Mouse (Mus musculus) midbrain, embryonic 11.5 days (tissue): ENCODE results near the gene Cse1l. TPM values are rescaled to one million over a fixed set of nuclear protein-coding genes. Genes with fewer than 3 reads are reported as not detected.

ENCODE experiments used
- ATAC-seq: fragments of 200-750 bp; cut with Nextera tagmentation; 2 replicates; pipeline ENCODE4 v1.8.0; 2017; ENCODE audit warnings: moderate TSS enrichment, moderate library complexity; ENCODE audit not compliant: low FRiP score
- DNase-seq: peaks from one replicate; pipeline ENCODE4 v3.0.0; 2015; ENCODE audit warnings: low spot score; ENCODE audit errors: missing footprints
- H3K27ac ChIP-seq: fragments of 300-500 bp; sonication (generic); 2 replicates; pipeline ENCODE4 v1.5.1; 2014; ENCODE audit warnings: low read depth, low read length
- H3K27me3 ChIP-seq: fragments of 300-500 bp; sonication (generic); 2 replicates; pipeline ENCODE4 v1.6.1; 2014; ENCODE audit warnings: mild to moderate bottlenecking, low read length, moderate library complexity, mixed read lengths; ENCODE audit not compliant: control insufficient read depth, insufficient read depth
- H3K36me3 ChIP-seq: fragments of 300-500 bp; sonication (generic); 2 replicates; pipeline ENCODE4 v1.6.1; 2014; ENCODE audit warnings: mild to moderate bottlenecking, low read length, moderate library complexity, mixed read lengths; ENCODE audit not compliant: control insufficient read depth, insufficient read depth
- H3K4me1 ChIP-seq: fragments of 300-500 bp; sonication (generic); 2 replicates; pipeline ENCODE4 v1.6.1; 2014; ENCODE audit warnings: low read length; ENCODE audit not compliant: control insufficient read depth, insufficient read depth
- H3K4me2 ChIP-seq: fragments of 300-500 bp; sonication (generic); 2 replicates; pipeline ENCODE4 v1.6.1; 2014; ENCODE audit warnings: mild to moderate bottlenecking, moderate library complexity
- H3K4me3 ChIP-seq: fragments of 300-500 bp; sonication (generic); 2 replicates; pipeline ENCODE4 v1.5.1; 2014; ENCODE audit warnings: low read depth, low read length
- H3K9ac ChIP-seq: fragments of 300-500 bp; sonication (generic); 2 replicates; pipeline ENCODE4 v1.6.1; 2014; ENCODE audit warnings: low read length
- H3K9me3 ChIP-seq: fragments of 300-500 bp; sonication (generic); 2 replicates; pipeline ENCODE4 v1.6.1; 2016; ENCODE audit warnings: low read length; ENCODE audit not compliant: control insufficient read depth
- WGBS: fragments of 180-500 bp; shearing (Covaris S2); extraction: QIAGEN DNeasy Blood & Tissue Kit; methylation state at CpG from one replicate; pipeline ENCODE4 v1.1.7; 2014; 5-methylcytosine and 5-hydroxymethylcytosine counted together
- polyA plus RNA-seq: library from polyadenylated mRNA; unstranded; fragments of >200 nt; fragmentation: Nextera tagmentation; extraction: Ambion mirVana; gene quantifications from 2 replicates; pipeline ENCODE4 v1.2.1, GENCODE M21; 2014

Gene Cse1l
- polyA plus RNA-seq, 1 experiment from 2014 or later = 231 TPM

DNA sequence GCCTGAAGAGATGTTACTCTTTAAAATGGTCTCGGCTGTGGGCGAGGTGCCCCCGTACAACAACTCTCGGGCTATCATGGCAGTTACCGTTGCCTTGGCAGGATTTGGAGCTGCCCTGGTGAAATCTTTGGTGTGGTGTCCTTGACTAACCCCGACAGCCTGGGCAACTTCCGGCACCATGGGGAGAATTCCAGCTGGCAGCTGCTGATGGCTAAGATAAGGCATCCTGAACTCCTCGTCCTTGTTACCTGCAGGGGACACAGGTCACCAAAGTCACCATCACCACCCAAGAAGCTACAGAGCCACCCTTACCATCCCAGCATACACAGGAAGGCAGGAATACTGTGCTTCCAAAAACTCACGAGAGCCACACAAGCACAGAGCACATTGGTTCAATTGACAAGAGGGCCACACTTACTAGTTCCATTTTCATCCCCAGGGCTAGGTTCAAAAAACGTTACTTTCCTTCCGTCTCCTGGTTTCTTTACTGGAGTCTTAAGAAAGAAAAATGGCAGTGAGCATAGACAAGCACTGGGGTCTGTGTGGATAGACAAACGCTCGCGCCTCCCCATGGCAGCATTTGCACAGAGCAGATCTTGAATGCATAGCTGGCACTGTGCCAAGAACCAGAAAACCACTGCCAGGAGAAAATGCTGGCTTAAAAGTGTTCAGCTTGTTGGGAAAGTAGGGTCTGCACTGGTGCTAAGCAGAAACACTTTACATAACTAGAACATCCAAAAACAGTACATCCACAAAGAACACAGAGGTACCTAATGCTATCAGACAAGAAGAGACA lies 45.2 kb downstream of the Cse1l start:
- ATAC-seq (no peak), DNase-seq (no peak)
- WGBS = 90% methylated on average over 14 of the region's 14 CpGs
- H3K9ac ChIP-seq = no peak overlapping the region
- no peaks in the 10 kb centered on the region for H3K4me1 ChIP-seq
- H3K4me3 ChIP-seq = no peak overlapping the region
- H3K27me3 ChIP-seq = no peaks in the 10 kb centered on the region
- no peaks in the 10 kb centered on the region for H3K9me3 ChIP-seq
- no peak overlapping the region for H3K4me2 ChIP-seq
- H3K36me3 ChIP-seq = peaks cover 45% of the 10 kb centered on the region
- no peak overlapping the region for H3K27ac ChIP-seq

DNA sequence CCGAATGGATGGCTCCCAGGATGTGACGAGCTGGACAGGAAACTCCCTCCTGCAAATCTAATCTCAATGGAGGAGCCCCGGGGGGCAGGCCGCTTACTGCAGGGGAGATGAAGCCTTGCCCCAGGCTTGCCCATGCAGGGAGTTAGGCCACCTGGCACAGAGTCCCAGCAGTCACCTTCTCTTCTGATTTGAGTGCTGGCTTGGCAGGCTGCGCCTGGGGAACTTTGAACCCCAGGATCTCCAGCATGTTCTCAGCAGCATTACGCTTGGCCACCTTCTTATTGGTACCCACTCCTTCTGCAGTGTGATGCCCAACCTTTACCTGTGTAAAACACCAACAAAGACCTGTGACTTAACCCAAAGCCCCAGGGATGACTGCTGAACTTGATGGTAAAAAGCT lies 46.3 kb downstream of the Cse1l start:
- no peak for ATAC-seq
- peaks cover 40% of the 10 kb centered on the region for H3K36me3 ChIP-seq
- 86% methylated on average over 6 of the region's 6 CpGs for WGBS

DNA sequence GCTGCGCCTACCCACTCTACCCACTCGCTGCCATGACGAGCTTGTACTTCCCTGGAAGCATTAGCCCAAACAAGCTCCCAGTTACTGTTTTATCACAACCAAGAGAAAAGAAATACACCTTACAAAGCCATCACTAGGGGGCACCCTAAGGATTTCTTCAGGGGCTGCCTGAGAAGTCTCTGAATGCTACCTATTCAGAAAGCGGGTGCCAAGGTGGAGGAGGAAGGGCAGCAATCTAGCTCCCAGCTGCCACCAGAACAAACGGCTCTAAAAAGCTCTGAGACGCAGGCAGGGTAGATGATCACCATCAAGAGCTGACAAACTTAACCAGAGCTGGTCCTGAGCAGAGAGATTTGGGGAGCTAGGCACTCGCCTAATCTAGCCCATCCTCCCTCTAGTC lies 51.0 kb downstream of the Cse1l start:
- Histone ChIP-seq H3K9me3 (no peaks in the 10 kb centered on the region), H3K27me3 (no peaks in the 10 kb centered on the region), H3K4me1 (no peaks in the 10 kb centered on the region), H3K27ac (no peak overlapping the region), H3K4me3 (no peak overlapping the region), H3K4me2 (no peak overlapping the region), H3K9ac (no peak overlapping the region), H3K36me3 (peaks cover 12% of the 10 kb centered on the region; the same call in 1 of the 2 replicates)
- ATAC-seq = no peak
- DNase-seq = no peak
- 63% methylated on average over 7 of the region's 7 CpGs for WGBS

More for the DNA sequence above, 46.3 kb downstream of the Cse1l start:
- H3K27me3 ChIP-seq = no peaks in the 10 kb centered on the region
- no peaks in the 10 kb centered on the region for H3K9me3 ChIP-seq
- H3K4me1 ChIP-seq = no peaks in the 10 kb centered on the region
- no peak overlapping the region for H3K4me3 ChIP-seq
- DNase-seq = no peak
- H3K9ac ChIP-seq = no peak overlapping the region
- no peak overlapping the region for H3K27ac ChIP-seq
- H3K4me2 ChIP-seq = no peak overlapping the region

DNA sequence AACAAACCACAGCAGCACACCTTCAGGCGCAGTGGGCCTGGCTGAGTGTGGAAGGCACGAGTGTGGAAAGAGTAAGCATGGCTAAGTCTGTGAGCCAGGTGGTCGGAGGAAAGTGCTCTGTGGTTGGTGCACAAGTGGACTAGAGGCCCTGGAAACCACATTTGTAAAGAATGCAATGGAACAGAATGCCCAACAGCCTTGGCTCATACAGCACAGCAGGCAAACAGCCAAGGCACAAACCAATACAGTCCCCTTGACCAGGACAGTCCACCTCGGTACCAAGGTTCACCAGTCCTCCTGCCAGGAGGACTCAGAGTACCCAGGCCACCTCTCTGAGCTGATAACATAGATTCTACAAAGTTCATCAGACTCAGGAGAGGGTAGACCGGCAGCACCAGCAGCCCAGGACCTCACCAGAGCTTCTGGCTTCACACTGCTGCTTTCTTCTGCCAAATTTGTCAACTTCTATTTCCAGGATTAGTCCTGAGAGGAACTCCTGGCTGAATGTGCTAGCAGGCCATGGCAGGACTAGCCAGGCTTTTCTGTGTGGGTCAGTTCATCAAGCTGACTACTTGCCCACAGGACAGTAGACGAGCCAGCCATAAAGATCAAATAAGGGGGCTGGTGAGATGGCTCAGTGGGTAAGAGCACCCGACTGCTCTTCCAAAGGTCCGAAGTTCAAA lies 54.9 kb downstream of the Cse1l start:
- H3K4me1 ChIP-seq = no peaks in the 10 kb centered on the region
- H3K4me3 ChIP-seq = no peak overlapping the region
- DNase-seq = no peak
- WGBS = 92% methylated on average over 8 of the region's 8 CpGs
- H3K4me2 ChIP-seq = no peak overlapping the region
- H3K27ac ChIP-seq = no peak overlapping the region
- no peak for ATAC-seq
- H3K9ac ChIP-seq = no peak overlapping the region
- no peaks in the 10 kb centered on the region for H3K9me3 ChIP-seq
- no peaks in the 10 kb centered on the region for H3K27me3 ChIP-seq
- peaks cover 5% of the 10 kb centered on the region; the same call in 1 of the 2 replicates for H3K36me3 ChIP-seq

DNA sequence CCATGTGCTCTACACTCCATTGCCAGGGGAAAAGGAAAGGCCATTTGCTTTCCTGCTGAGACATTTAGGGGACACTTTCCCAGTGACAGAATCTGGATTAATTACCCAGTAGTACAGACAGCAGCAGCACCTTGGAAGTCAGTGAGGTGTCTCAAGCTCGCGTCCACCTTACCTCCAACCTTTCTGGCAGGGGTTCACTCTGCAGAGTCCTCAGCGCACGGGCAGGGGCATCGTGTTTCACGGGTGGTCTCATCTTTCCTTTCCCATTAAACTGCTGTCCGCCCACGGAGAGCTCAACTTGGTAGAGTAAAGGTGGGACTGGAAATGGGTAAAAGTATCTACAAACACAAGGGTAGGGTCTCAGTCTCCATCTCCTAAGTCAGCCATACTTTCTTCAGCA lies 57.4 kb downstream of the Cse1l start:
- DNase-seq (no peak), ATAC-seq (no peak)
- Histone ChIP-seq H3K4me2 (no peak overlapping the region), H3K27me3 (no peaks in the 10 kb centered on the region), H3K9me3 (no peaks in the 10 kb centered on the region), H3K9ac (no peak overlapping the region), H3K36me3 (peaks cover 5% of the 10 kb centered on the region; the same call in 1 of the 2 replicates), H3K27ac (no peak overlapping the region), H3K4me1 (no peaks in the 10 kb centered on the region), H3K4me3 (no peak overlapping the region)
- 89% methylated on average over 8 of the region's 8 CpGs for WGBS

DNA sequence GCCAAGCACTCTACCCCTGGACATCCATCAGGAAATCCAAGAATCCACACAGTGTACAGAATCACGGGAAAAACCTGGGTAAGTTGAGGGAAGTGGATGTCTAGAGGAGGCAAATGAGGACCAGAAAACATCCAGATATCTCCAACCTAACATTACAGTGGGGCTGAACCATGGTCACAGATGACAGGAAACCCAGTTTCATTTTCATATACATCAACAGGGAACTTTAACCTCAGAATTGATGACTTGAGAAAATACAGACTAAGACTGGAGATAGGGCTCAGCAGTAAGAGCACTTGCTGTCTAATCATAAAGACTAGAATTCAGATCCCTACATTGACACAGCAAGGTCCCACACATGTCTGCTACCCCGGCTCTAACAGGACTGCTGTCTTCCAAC lies 58.9 kb downstream of the Cse1l start:
- DNase-seq (no peak), ATAC-seq (no peak)
- no peak overlapping the region for H3K4me3 ChIP-seq
- H3K27ac ChIP-seq = no peak overlapping the region
- H3K36me3 ChIP-seq = no peaks in the 10 kb centered on the region
- no peak overlapping the region for H3K4me2 ChIP-seq
- WGBS = 84% methylated on average over 2 of the region's 2 CpGs
- H3K9ac ChIP-seq = no peak overlapping the region
- H3K9me3 ChIP-seq = no peaks in the 10 kb centered on the region
- no peaks in the 10 kb centered on the region for H3K4me1 ChIP-seq
- H3K27me3 ChIP-seq = no peaks in the 10 kb centered on the region

DNA sequence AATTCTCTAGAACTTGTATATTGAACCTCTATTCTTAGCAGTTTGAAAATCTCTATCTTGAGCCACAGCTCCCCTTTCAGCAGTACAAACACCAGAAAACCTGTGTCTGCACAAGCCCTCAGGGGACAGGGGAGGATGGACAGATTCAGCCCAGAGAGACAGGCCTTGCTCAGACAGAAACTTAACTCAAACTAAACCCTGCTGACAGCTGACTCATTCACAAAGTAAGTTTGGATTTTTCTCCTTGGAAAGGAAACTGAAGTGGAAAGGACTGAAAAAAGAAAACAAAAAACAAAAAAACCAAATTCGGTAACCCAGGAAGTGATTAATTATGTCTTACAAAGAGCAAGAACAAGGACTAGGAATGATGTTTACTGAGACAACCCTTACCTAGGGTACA lies 67.3 kb downstream of the Cse1l start:
- Histone ChIP-seq H3K36me3 (no peaks in the 10 kb centered on the region), H3K4me1 (no peaks in the 10 kb centered on the region), H3K4me3 (no peak overlapping the region), H3K9me3 (no peaks in the 10 kb centered on the region), H3K4me2 (no peak overlapping the region), H3K9ac (no peak overlapping the region), H3K27me3 (no peaks in the 10 kb centered on the region), H3K27ac (no peak overlapping the region)
- WGBS = 87% methylated on average over 1 of the region's 1 CpGs
- DNase-seq (no peak), ATAC-seq (no peak)

DNA sequence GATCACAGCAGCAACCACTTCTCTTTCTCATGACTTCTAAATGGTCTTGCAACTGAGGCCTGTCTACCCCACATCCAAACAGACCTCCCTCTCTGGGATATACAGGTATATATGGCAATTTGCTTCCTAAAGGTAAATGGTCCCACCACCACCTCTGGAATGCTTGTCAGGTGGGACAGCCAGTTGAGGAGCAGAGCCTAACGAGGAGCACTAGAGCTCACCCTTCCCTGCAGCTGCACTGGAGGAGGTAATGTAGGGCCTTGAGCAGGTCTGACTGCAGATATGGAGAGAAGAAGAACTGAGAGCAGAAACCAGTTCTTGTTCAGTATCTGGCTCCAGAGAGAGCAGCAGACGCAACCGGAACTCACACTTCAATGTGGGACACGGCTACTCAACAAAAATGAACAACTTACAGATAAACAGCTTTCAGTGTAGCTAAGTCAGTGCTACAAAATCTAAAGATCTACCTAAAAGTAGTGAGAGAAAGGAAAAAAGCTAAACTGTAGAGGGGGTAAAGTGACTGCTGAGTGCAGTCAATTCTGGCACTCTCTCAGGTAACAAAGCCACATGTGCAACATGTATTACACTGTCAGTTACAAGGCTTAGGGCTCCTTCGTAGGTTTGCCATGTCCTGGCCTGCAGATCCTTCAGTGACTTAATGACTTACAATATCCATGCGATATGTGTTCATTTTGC lies 68.5 kb downstream of the Cse1l start:
- ATAC-seq (no peak), DNase-seq (no peak)
- H3K4me1 ChIP-seq = no peaks in the 10 kb centered on the region
- no peaks in the 10 kb centered on the region for H3K36me3 ChIP-seq
- H3K9me3 ChIP-seq = no peaks in the 10 kb centered on the region
- no peaks in the 10 kb centered on the region for H3K27me3 ChIP-seq
- H3K9ac ChIP-seq = no peak overlapping the region
- no peak overlapping the region for H3K27ac ChIP-seq
- H3K4me2 ChIP-seq = no peak overlapping the region
- no peak overlapping the region for H3K4me3 ChIP-seq
- WGBS = 93% methylated on average over 6 of the region's 6 CpGs

DNA sequence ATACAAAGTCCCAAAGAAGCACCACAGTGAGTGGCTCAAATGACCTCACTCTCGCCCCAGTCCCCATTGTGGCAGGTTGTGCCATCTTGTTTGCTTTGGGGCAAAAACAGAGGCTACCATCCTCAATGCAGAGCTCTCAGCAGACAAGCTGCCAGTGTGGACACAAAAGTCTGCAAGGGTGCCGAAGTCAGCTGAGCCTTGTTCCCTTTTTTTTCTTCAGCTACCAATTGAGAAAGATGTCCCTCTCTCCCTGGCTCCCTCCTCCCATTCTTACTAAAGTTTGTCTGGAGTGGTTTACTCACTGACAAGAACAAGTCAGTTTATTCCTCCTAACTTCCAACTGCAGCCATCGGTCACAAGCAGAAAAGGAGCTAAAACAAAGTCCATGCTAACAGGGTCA lies 70.5 kb downstream of the Cse1l start:
- Histone ChIP-seq H3K4me2 (no peak overlapping the region), H3K4me3 (no peak overlapping the region), H3K36me3 (no peaks in the 10 kb centered on the region), H3K4me1 (no peaks in the 10 kb centered on the region), H3K27me3 (no peaks in the 10 kb centered on the region), H3K9ac (no peak overlapping the region), H3K9me3 (no peaks in the 10 kb centered on the region), H3K27ac (no peak overlapping the region)
- DNase-seq = no peak
- 85% methylated on average over 3 of the region's 3 CpGs for WGBS
- no peak for ATAC-seq
